Mouse (Mus musculus) limb, embryonic 11.5 days (tissue): ENCODE measurements around the gene Qrich2. TPM values are rescaled to one million over a fixed set of nuclear protein-coding genes. Genes with fewer than 3 reads are reported as not detected.
A peak's percentile ranks its signal among the peaks of the same experiment; 100 is the strongest.

ENCODE experiments used
- ATAC-seq: fragments of 200-750 bp; cut with Nextera tagmentation; 2 replicates; pipeline ENCODE4 v1.8.0; 2017; ENCODE audit warnings: low read depth; ENCODE audit not compliant: insufficient number of reproducible peaks, low FRiP score, low TSS enrichment
- DNase-seq: peaks from one replicate; pipeline ENCODE4 v3.0.0-alpha.2; 2015; ENCODE audit warnings: low spot score
- H3K27ac ChIP-seq: fragments of 300-500 bp; sonication (generic); replicated peaks from 2 replicates; pipeline ENCODE4 v1.5.1; 2014; ENCODE audit warnings: low read depth, mild to moderate bottlenecking, low read length
- H3K27me3 ChIP-seq: fragments of 300-500 bp; sonication (generic); 2 replicates; pipeline ENCODE4 v1.6.1; 2014; ENCODE audit warnings: mild to moderate bottlenecking, low read length, mixed read lengths; ENCODE audit not compliant: control insufficient read depth, insufficient read depth
- H3K36me3 ChIP-seq: fragments of 300-500 bp; sonication (generic); 2 replicates; pipeline ENCODE4 v1.6.1; 2014; ENCODE audit warnings: mild to moderate bottlenecking, low read length, moderate library complexity, mixed read lengths; ENCODE audit not compliant: control insufficient read depth, insufficient read depth
- H3K4me1 ChIP-seq: fragments of 300-500 bp; sonication (generic); 2 replicates; pipeline ENCODE4 v1.6.1; 2014; ENCODE audit warnings: low read length, mixed read lengths; ENCODE audit not compliant: control insufficient read depth, insufficient read depth
- H3K4me2 ChIP-seq: fragments of 300-500 bp; sonication (generic); 2 replicates; pipeline ENCODE4 v1.6.1; 2014; ENCODE audit warnings: low read depth, mild to moderate bottlenecking, moderate library complexity; ENCODE audit not compliant: severe bottlenecking
- H3K4me3 ChIP-seq: fragments of 300-500 bp; sonication (generic); 2 replicates; pipeline ENCODE4 v1.5.1; 2014; ENCODE audit warnings: low read depth, low read length
- H3K9ac ChIP-seq: fragments of 300-500 bp; sonication (generic); 2 replicates; pipeline ENCODE4 v1.6.1; 2014; ENCODE audit warnings: mild to moderate bottlenecking, low read length
- H3K9me3 ChIP-seq: fragments of 300-500 bp; sonication (generic); 2 replicates; pipeline ENCODE4 v1.6.1; 2016; ENCODE audit warnings: low read length; ENCODE audit not compliant: control insufficient read depth
- WGBS: fragments of 180-500 bp; shearing (Covaris S2); extraction: QIAGEN DNeasy Blood & Tissue Kit; methylation state at CpG from one replicate; pipeline ENCODE4 v1.1.7; 2014; 5-methylcytosine and 5-hydroxymethylcytosine counted together
- polyA plus RNA-seq: library from polyadenylated mRNA; unstranded; fragments of >200 nt; fragmentation: Nextera tagmentation; extraction: Ambion mirVana; gene quantifications from 2 replicates; pipeline ENCODE4 v1.2.1, GENCODE M21; 2014

Qrich2 gene
- polyA plus RNA-seq, 1 experiment from 2014 or later: 0.37 TPM

DNA sequence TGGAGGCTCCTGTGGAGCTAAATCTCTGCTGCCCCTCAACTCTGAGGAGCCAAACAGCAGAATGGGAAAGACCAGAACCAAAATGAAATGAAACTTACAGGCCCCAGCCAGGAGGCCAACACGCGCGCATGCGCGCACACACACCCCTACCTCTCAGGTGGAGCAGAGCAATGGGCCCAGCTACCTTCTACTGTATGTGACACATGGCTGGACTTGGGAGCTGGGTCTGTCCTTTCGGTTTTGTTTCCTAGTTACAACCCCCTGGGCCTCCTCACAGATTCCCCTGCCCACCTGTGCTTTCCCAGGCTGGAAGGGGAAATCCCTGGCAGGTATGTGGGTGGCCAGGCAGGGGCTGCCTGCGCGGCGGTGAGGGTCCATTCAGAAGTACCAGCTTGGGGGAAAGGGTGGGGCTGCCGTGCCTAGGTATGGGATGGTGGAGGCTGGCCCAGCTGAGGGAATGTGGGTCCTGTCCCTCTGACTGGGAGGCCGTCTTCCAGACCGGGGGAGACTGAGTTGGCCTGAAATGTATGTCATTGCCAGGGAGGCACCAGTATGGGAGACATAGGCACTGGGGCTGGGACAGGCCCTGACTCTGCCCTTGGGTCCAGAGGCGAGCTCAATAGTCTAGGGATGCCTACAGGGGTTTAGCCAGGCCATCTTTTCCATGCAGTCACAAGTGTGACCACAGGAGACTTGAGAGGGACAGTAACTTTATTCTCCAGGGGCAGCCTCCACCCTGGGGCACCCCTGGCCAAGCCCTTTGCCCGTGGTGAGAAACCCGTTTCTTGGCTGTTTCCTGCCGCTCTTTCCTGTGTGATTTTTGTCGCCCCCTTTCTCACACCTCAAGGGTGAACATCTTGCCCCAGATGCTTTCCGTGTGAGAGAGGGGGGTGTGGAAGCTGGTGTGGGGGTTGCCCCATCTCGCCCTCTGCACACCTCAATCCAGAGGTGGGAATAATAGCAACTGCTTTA, 26.5 kb downstream of the Qrich2 start:
- no peak overlapping the region for H3K9ac ChIP-seq
- H3K27me3 ChIP-seq: no peaks in the 10 kb centered on the region
- DNase-seq (no peak), ATAC-seq (no peak)
- H3K27ac ChIP-seq: no peak overlapping the region
- H3K36me3 ChIP-seq: peaks cover 10% of the 10 kb centered on the region; the same call in 1 of the 2 replicates
- whole genome bisulfite sequencing: 72% methylated on average over 19 of the region's 19 CpGs
- no peak overlapping the region; the same call in 1 of the 2 replicates for H3K4me2 ChIP-seq
- H3K4me3 ChIP-seq: no peak overlapping the region
- H3K4me1 ChIP-seq: peaks cover 11% of the 10 kb centered on the region
- H3K9me3 ChIP-seq: no peaks in the 10 kb centered on the region

DNA sequence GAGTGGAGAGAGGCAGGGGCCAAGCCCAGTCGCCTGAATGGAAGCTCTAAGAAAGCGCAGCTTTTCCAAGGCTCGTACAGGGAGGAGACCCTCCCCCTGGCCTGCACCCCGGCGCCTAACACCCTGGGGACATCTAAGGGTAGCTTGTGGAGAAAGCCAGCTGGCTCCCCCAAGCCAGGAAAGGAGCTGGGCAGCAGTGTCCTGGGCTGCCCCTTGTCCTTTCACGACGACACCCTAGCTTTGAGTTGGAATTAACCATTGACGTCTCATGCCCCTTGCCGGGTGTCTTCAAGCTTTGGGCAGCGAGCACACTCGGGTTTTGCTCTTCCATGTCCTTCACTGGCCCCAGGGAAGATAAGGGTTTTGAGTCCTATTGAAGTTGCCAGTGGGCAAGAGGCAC, 28.5 kb downstream of the Qrich2 start:
- no peak for ATAC-seq
- no peak overlapping the region for H3K4me2 ChIP-seq
- H3K4me1 ChIP-seq: peaks cover 14% of the 10 kb centered on the region
- no peak overlapping the region for H3K27ac ChIP-seq
- no peak overlapping the region for H3K9ac ChIP-seq
- 86% methylated on average over 11 of the region's 11 CpGs for WGBS
- H3K4me3 ChIP-seq: no peak overlapping the region
- no peaks in the 10 kb centered on the region for H3K27me3 ChIP-seq
- H3K36me3 ChIP-seq: peaks cover 10% of the 10 kb centered on the region; the same call in 1 of the 2 replicates
- no peaks in the 10 kb centered on the region for H3K9me3 ChIP-seq
- DNase-seq: no peak

DNA sequence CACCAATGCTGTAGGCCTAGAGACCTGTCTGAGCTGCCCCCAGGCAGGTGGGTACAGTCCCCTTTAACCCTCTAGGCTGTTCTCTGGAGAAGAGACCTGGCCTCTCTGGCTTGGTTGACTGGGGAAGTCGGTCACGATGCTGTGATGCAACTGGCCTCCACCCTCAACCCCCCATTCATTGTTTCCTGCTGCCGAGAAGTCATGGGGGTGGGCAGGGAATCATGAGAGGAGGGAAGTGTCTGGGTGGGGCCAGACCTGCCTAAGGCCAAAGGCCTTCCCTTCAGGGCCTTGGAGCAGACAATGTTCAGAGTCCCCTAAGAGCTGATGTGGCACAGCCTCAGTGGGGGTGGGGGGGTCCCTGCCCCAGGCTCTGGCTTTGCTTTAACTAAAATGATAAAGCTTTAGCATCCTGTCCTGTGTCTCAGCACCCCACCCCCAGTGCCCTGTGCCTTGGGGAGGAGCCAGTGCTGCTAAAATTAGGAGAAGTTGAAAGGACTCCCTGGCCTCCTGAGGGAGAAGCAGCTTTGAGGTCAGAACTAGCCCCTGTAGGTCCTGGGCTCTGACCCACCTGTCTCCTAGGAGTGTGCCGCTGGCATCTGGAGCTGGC, 29.2 kb downstream of the Qrich2 start:
- Histone ChIP-seq H3K9ac (0 out of 2 replicates have a peak overlapping the region, but pooled peaks have one; percentile 2), H3K27me3 (no peaks in the 10 kb centered on the region), H3K4me1 (peaks cover 14% of the 10 kb centered on the region), H3K36me3 (peaks cover 10% of the 10 kb centered on the region; the same call in 1 of the 2 replicates), H3K4me3 (no peak overlapping the region), H3K9me3 (no peaks in the 10 kb centered on the region), H3K27ac (0 out of 2 replicates have a peak overlapping the region, but pooled peaks have one; percentile 22), H3K4me2 (0 out of 2 replicates have a peak overlapping the region, but pooled peaks have one; percentile 12)
- DNase-seq (no peak), ATAC-seq (no peak)
- 74% methylated on average over 4 of the region's 4 CpGs for WGBS

DNA sequence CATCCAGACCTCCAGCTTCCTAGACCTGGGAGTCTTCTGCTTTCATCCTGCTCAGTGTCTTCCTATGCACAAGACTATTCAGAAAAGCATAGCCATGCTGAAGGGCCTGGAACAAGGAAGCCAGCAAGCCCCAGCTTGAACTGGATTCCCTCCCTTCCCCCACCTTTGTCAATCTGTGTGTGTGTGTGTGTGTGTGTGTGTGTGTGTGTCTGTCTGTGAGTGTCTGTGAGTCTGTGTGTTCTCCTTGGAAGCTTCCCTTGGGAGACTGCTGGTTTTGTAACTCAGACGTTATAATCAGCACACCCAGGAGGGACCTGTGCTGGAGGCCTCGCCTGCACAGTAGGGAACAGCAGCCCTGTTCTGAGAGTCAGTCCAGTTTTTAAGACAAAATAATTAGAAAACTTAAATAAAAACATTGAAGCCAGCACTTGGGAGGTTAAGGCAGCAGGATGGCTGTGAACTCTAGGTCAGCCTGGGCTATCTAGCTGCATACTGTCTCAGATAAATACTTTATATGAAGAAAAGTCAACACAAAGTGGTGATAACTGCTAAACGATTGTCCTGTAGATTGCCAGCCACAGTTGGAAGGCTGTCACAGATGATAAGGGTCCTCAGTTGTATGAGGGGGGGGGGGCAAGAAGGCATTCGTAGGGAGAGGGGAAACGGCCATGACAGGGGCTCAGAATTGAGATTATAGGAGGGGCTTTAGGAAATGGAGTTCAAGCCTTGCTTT, 29.9 kb downstream of the Qrich2 start:
- Histone ChIP-seq H3K27me3 (no peaks in the 10 kb centered on the region), H3K9me3 (no peaks in the 10 kb centered on the region), H3K4me1 (peaks cover 14% of the 10 kb centered on the region), H3K4me3 (0 out of 2 replicates have a peak overlapping the region, but pooled peaks have one; percentile 5), H3K27ac (0 out of 2 replicates have a peak overlapping the region, but pooled peaks have one; percentile 22), H3K36me3 (peaks cover 10% of the 10 kb centered on the region; the same call in 1 of the 2 replicates), H3K4me2 (peak overlapping the region; percentile 83; the same call in 1 of the 2 replicates), H3K9ac (0 out of 2 replicates have a peak overlapping the region, but pooled peaks have one; percentile 37)
- ATAC-seq (no peak), DNase-seq (no peak)
- WGBS: 83% methylated on average over 5 of the region's 5 CpGs

DNA sequence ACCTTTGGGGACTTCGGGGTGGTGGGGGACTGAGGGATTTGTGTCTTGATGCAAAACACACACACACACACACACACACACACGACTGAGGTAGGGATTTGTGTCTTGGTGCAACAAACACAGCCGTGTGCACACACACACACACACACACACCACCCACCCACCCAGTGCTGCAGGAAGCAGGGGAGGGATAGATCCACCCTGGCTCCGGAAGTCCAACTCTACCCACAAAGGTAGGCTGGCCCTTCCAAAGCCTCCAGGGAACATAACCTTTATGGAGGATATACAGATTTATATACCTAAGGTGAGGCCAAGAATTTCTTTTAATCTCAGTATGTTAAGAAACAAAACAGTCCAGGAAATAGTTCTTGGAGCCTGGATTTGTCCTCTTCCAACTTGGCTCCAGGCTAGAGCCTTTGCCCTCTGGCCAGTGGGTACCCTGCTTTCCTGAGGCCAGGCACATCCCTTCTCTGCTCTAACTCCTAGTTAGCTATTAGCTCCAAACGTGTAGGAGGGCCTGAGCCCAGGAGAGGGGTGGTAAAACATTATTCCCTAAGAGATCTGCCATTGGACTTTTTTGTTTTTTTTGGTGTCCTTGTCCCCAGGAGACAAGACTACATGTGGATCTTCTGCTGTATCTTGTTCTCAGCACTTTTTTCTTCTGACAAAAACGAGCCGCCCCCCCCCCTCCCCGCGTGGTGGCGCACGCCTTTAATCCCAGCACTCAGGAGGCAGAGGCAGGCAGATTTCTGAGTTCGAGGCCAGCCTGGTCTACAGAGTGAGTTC, 30.9 kb downstream of the Qrich2 start:
- ATAC-seq (no peak), DNase-seq (no peak)
- Histone ChIP-seq H3K4me2 (peak overlapping the region; percentile 83), H3K27ac (peak overlapping the region; percentile 84), H3K4me1 (peaks cover 14% of the 10 kb centered on the region), H3K36me3 (peaks cover 10% of the 10 kb centered on the region; the same call in 1 of the 2 replicates), H3K9ac (peak overlapping the region; percentile 92), H3K4me3 (peak overlapping the region; percentile 89), H3K9me3 (no peaks in the 10 kb centered on the region), H3K27me3 (no peaks in the 10 kb centered on the region)
- WGBS: 51% methylated on average over 12 of the region's 12 CpGs

DNA sequence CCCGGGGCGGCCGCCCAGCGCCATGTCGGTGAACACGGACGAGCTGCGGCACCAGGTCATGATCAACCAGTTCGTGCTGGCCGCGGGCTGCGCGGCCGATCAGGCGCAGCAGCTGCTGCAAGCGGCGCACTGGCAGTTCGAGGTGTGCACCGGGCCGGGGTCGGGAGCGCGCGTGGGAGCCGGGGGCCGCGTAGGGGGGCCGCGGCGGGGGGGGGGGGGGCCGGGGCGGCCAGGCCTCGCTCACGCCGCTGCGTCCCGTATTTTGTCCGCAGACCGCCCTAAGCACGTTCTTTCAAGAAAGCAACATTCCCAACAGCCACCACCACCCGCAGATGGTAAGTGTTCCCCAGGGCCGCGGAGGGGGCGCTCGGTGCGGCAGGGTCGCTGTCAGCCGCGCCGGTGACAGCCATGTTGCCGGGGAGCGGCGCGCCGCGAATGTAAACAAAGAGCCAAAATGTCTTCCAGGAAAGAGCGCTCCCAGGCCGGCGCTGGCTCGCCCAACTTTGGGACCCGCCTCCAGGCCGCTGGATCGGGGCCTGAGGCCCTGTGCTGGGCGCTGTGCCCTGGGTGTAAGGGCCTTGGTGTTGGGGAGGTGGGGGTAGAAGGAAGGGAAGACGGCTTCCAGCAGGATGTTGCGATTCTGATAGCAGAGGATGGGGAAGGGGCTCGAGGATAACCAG, 31.6 kb downstream of the Qrich2 start:
- H3K9me3 ChIP-seq: no peaks in the 10 kb centered on the region
- H3K36me3 ChIP-seq: peaks cover 10% of the 10 kb centered on the region; the same call in 1 of the 2 replicates
- DNase-seq: peak; percentile 75
- ATAC-seq: peak; percentile 8; the same call in 1 of the 2 replicates
- peak overlapping the region; percentile 92 for H3K9ac ChIP-seq
- no peaks in the 10 kb centered on the region for H3K27me3 ChIP-seq
- H3K4me3 ChIP-seq: peak overlapping the region; percentile 89
- H3K4me1 ChIP-seq: peaks cover 14% of the 10 kb centered on the region
- WGBS: under 1% methylated on average over 28 of the region's 67 CpGs
- peak overlapping the region; percentile 84 for H3K27ac ChIP-seq
- peak overlapping the region; percentile 83 for H3K4me2 ChIP-seq
